ENCODE assay signal across 22 mouse cellular contexts in the genomic region with DNA sequence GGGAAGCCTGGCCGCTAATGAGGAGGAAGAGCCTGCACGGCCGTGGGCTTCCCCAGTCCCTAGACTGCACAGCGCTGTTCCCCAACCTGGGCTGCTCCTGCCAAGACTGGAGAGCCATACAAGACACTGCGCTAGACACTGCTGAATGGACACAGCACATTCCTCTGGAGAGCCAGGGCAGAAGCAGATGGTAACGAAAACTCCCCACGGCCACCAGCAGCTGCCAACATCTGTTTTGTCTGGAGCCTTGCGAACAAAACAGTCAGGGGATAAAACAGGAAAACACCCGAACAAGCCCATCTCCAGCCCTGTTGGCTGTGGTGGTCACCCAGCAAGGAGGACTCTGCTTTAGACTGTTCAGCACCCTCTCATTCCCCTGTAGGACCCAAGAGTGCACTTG. TPM values are rescaled to one million over a fixed set of nuclear protein-coding genes. Genes with fewer than 3 reads are reported as not detected.
DNase-seq lines count a peak whose midpoint lies in the region; ATAC-seq and TF ChIP-seq lines count a peak whose summit lies in the region.
"Had no signal": no experiment of that assay in that cellular context is flagged by ENCODE, and none has a peak within 500 bp of the region (broad histone marks: within the 10 kb centered on the region; RNA-seq: fewer than 3 reads in every experiment).

No protein-coding gene starts in this region.

- H3K9ac ChIP-seq in kidney, postnatal 0 days (ENCODE audit: low read depth, low read length): no peak overlapping the region
- no peak overlapping the region for H3K9ac ChIP-seq in kidney, embryonic 14.5 days (ENCODE audit: low read depth, low read length)
- H3K9ac ChIP-seq: heart, embryonic 15.5 days; hindbrain, embryonic 12.5 days; liver, postnatal 0 days; midbrain, embryonic 13.5 days; stomach, embryonic 15.5 days had no signal

- intact Hi-C loops in gastrocnemius, adult 2 months (cut with DNase I): loop anchor here (5.0 kb wide), 1 partner anchor 34 kb away; no protein-coding TSS in a partner anchor

- peak overlapping the region; percentile 83 for H3K27ac ChIP-seq in gastrocnemius, adult 2 months
- H3K27ac ChIP-seq in kidney, postnatal 0 days: 0 out of 2 replicates have a peak overlapping the region, but pooled peaks have one; percentile 27
- no peak overlapping the region for H3K27ac ChIP-seq in kidney, embryonic 14.5 days (ENCODE audit: low read depth, low read length)
- H3K27ac ChIP-seq: heart, embryonic 15.5 days; hindbrain, embryonic 12.5 days; midbrain, embryonic 13.5 days; stomach, embryonic 15.5 days had no signal

- H3K4me3 ChIP-seq in gastrocnemius, adult 2 months: peak overlapping the region; percentile 36
- no peak overlapping the region for H3K4me3 ChIP-seq in kidney, postnatal 0 days (replicated peaks; ENCODE audit: low read depth, low read length)
- no peak overlapping the region for H3K4me3 ChIP-seq in kidney, embryonic 14.5 days (ENCODE audit: low read length)
- H3K4me3 ChIP-seq: heart, embryonic 15.5 days; hindbrain, embryonic 12.5 days; midbrain, embryonic 13.5 days; stomach, embryonic 15.5 days had no signal

- H3K36me3 ChIP-seq in kidney, postnatal 0 days (ENCODE audit: insufficient read depth, low read length): peaks cover 7% of the 10 kb centered on the region; the same call in 1 of the 2 replicates
- peaks cover 25% of the 10 kb centered on the region; the same call in 1 of the 2 replicates for H3K36me3 ChIP-seq in kidney, embryonic 14.5 days (ENCODE audit: control insufficient read depth, insufficient read depth, low read length)

- TF ChIP-seq CTCF in gastrocnemius, adult 2 months (IDR thresholded peaks at IDR 0.05): no peak
- no peak for TF ChIP-seq CTCF in kidney, postnatal 0 days (IDR thresholded peaks at IDR 0.05; ENCODE audit: low read depth)

- no peaks in the 10 kb centered on the region for H3K4me1 ChIP-seq in kidney, postnatal 0 days (replicated peaks; ENCODE audit: insufficient read depth, low read length)
- peaks cover 16% of the 10 kb centered on the region; the same call in 1 of the 2 replicates for H3K4me1 ChIP-seq in kidney, embryonic 14.5 days (ENCODE audit: control insufficient read depth, insufficient read depth, low read length)

- H3K9me3 ChIP-seq in kidney, postnatal 0 days (replicated peaks; ENCODE audit: low read length): no peaks in the 10 kb centered on the region
- H3K9me3 ChIP-seq in kidney, embryonic 14.5 days (ENCODE audit: control insufficient read depth, low read length): no peaks in the 10 kb centered on the region
- H3K9me3 ChIP-seq: heart, embryonic 15.5 days; hindbrain, embryonic 12.5 days; midbrain, embryonic 13.5 days; stomach, embryonic 15.5 days had no signal

- DNase-seq in gastrocnemius, adult 2 months: peak; percentile 38
- DNase-seq in gastrocnemius, adult 8-10 months (ENCODE audit: low spot score in 2 of 2): no peak
- DNase-seq in kidney, postnatal 0 days (ENCODE audit: low spot score): no peak
- peak; percentile 38 for DNase-seq in ovary, adult 18-20 months (ENCODE audit: low spot score)
- DNase-seq in ovary, postnatal 10 days (ENCODE audit: low spot score): no peak
- DNase-seq in urinary bladder, postnatal 4 days (ENCODE audit: low spot score in 2 of 2): no peak
- DNase-seq in neural tube, embryonic 10.5 days (ENCODE audit: extremely low spot score, low spot score): no peak
- DNase-seq: adrenal gland, postnatal 25 days; cerebellum, adult 18-20 months; cerebellum, postnatal 25 days; kidney, postnatal 25 days; liver, postnatal 0 days; retina, postnatal 1 day; thymus, adult 18-20 months; thymus, postnatal 4 days had no signal

- no peak overlapping the region for H3K4me2 ChIP-seq in kidney, postnatal 0 days (ENCODE audit: low read length)
- H3K4me2 ChIP-seq in kidney, embryonic 14.5 days (replicated peaks; ENCODE audit: low read depth, low read length): no peak overlapping the region
- H3K4me2 ChIP-seq: heart, embryonic 15.5 days; hindbrain, embryonic 12.5 days; midbrain, embryonic 13.5 days; stomach, embryonic 15.5 days had no signal

- no peak for ATAC-seq in kidney, postnatal 0 days (replicated peaks; ENCODE audit: low FRiP score, low read depth)
- ATAC-seq in kidney, embryonic 14.5 days (ENCODE audit: low FRiP score, low TSS enrichment): no peak
- ATAC-seq: inflammation-experienced regulatory T-cells, adult 6 months; liver, postnatal 0 days; midbrain, embryonic 13.5 days had no signal

- WGBS in kidney, postnatal 0 days: 85% methylated on average over 9 of the region's 9 CpGs
- 86% methylated on average over 9 of the region's 9 CpGs for WGBS in kidney, embryonic 14.5 days

- H3K27me3 ChIP-seq in kidney, postnatal 0 days (ENCODE audit: insufficient read depth, low read length): no peaks in the 10 kb centered on the region
- H3K27me3 ChIP-seq in kidney, embryonic 14.5 days (ENCODE audit: control insufficient read depth, insufficient read depth, low read length): no peaks in the 10 kb centered on the region
- H3K27me3 ChIP-seq: heart, embryonic 15.5 days; hindbrain, embryonic 12.5 days; midbrain, embryonic 13.5 days; stomach, embryonic 15.5 days had no signal

RNA-seq across cellular contexts. Expression of a gene that starts 3.9 kb away (rescaled TPM):
- total RNA-seq in gastrocnemius, adult 2 months (2021): 100 to 1,000 TPM; 140 to 194 TPM
- total RNA-seq in gastrocnemius, adult 8-10 months (2022): 100 to 1,000 TPM; 178 to 217 (median 203) TPM
- polyA plus RNA-seq in kidney, postnatal 0 days (2015; fragmentation: Nextera tagmentation; extraction: Ambion mirVana): 347 and 438 TPM in 2 replicates
- polyA plus RNA-seq in kidney, embryonic 14.5 days (2014; fragmentation: Nextera tagmentation; extraction: Ambion mirVana): 186 and 207 TPM in 2 replicates

RNA-seq across cellular contexts. Expression of a gene that starts 40.5 kb away (rescaled TPM):
- 1 to 10 TPM; 1.7 to 1.9 TPM for total RNA-seq in gastrocnemius, adult 2 months (2021)
- 1 to 10 TPM; 1.3 to 2.4 (median 1.6) TPM for total RNA-seq in gastrocnemius, adult 8-10 months (2022)
- 14.7 and 14.9 TPM in 2 replicates for polyA plus RNA-seq in kidney, postnatal 0 days (2015; fragmentation: Nextera tagmentation; extraction: Ambion mirVana)
- polyA plus RNA-seq in kidney, embryonic 14.5 days (2014; fragmentation: Nextera tagmentation; extraction: Ambion mirVana): 14.9 and 15.6 TPM in 2 replicates
- total RNA-seq: MEL had no signal

Comparison
In these comparisons a context has a peak if more than half of its experiments do, and no peak if none do; other contexts are left out.
1. DNase-seq: peak in gastrocnemius, adult 2 months (single experiment) and ovary, adult 18-20 months (single experiment); none in gastrocnemius, adult 8-10 months (0 of 2), kidney, postnatal 0 days (single experiment), ovary, postnatal 10 days (single experiment), urinary bladder, postnatal 4 days (0 of 2) and neural tube, embryonic 10.5 days (single experiment).